Mouse (Mus musculus) limb, embryonic 13.5 days (tissue): ENCODE measurements around the gene Shc3. TPM values are rescaled to one million over a fixed set of nuclear protein-coding genes. Genes with fewer than 3 reads are reported as not detected.

Source experiments
- ATAC-seq: fragments of 200-750 bp; cut with Nextera tagmentation; 2 replicates; pipeline ENCODE4 v1.8.0; 2017; ENCODE audit warnings: low read depth, moderate number of reproducible peaks, moderate TSS enrichment; ENCODE audit not compliant: low FRiP score
- H3K27ac ChIP-seq: fragments of 300-500 bp; sonication (generic); 2 replicates; pipeline ENCODE4 v1.5.1; 2015; ENCODE audit warnings: inconsistent platforms, mild to moderate bottlenecking, moderate library complexity
- H3K27me3 ChIP-seq: fragments of 300-500 bp; sonication (generic); 2 replicates; pipeline ENCODE4 v1.6.1; 2015; ENCODE audit warnings: mild to moderate bottlenecking, inconsistent platforms
- H3K36me3 ChIP-seq: fragments of 300-500 bp; sonication (generic); 2 replicates; pipeline ENCODE4 v1.6.1; 2015; ENCODE audit warnings: inconsistent platforms, mild to moderate bottlenecking, moderate library complexity
- H3K4me1 ChIP-seq: fragments of 300-500 bp; sonication (generic); 2 replicates; pipeline ENCODE4 v1.6.1; 2015; ENCODE audit warnings: inconsistent platforms
- H3K4me2 ChIP-seq: fragments of 300-500 bp; sonication (generic); replicated peaks from 2 replicates; pipeline ENCODE4 v1.6.1; 2015; ENCODE audit warnings: inconsistent platforms, mild to moderate bottlenecking, moderate library complexity
- H3K4me3 ChIP-seq: fragments of 300-500 bp; sonication (generic); 2 replicates; pipeline ENCODE4 v1.5.1; 2015; ENCODE audit warnings: moderate library complexity, mild to moderate bottlenecking, inconsistent platforms
- H3K9ac ChIP-seq: fragments of 300-500 bp; sonication (generic); 2 replicates; pipeline ENCODE4 v1.6.1; 2015; ENCODE audit warnings: mild to moderate bottlenecking, inconsistent platforms
- H3K9me3 ChIP-seq: fragments of 300-500 bp; sonication (generic); 2 replicates; pipeline ENCODE4 v1.6.1; 2016; ENCODE audit warnings: inconsistent platforms
- WGBS: fragments of 180-500 bp; shearing (Covaris S2); methylation state at CpG from one replicate; pipeline ENCODE4 v1.1.7; 2015; 5-methylcytosine and 5-hydroxymethylcytosine counted together
- polyA plus RNA-seq: library from polyadenylated mRNA; unstranded; fragments of >200 nt; fragmentation: Nextera tagmentation; extraction: Ambion mirVana; gene quantifications from 2 replicates; pipeline ENCODE4 v1.2.1, GENCODE M21; 2015

Gene Shc3
- polyA plus RNA-seq = 0.69 and 0.73 TPM in 2 replicates

DNA sequence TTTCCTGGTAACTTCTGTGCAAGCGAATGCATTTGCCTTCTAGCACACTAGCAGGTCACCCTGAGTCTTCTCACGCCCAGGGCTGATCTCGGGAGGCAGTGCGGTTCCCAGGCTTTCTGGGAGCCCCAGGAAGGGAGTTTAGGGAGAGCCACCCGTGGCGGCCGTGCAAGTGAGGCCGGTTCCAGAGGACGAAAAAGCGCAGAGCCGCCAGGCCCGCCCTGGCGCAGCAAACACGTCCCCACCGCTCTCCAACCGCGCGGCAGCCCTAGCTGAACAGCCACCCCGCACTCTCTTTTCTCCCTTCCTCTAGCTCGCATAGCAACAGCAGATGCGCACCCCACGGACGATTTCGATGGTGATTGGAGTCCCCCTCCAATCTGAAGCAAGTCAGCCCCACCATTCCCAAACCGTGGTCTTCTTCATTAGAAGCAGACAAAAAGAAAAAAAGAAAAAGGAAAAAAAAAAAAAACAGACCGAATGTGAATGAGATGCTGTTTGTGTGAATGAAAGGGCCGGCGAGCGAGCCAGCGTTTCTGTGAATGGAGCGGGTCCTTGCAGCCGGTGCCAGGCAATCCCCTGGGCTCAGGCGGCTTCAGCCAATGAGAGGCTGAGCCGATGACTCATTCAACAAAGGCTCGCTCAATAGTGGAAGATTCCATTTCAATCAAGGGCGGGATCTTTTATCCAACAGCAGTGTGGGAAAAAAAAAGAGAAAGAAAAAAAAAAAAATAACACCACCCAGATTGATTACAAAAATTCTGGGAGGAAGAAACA, at the start of gene Shc3:
TSS of gene Shc3 (minus strand) at position 509 of the 774 bp plus-strand sequence.
- peak within 1 kb of the TSS; percentile 59 for H3K9ac ChIP-seq
- under 1% methylated on average over 36 of the region's 36 CpGs for WGBS
- H3K9me3 ChIP-seq = no peaks in the 10 kb centered on the region
- H3K27me3 ChIP-seq = peaks cover 88% of the 10 kb centered on the region
- H3K27ac ChIP-seq = no peak within 1 kb of the TSS
- no peaks in the 10 kb centered on the region for H3K36me3 ChIP-seq
- peak; percentile 74; the same call in 1 of the 2 replicates for ATAC-seq
- peaks cover 38% of the 10 kb centered on the region for H3K4me1 ChIP-seq
- peak within 1 kb of the TSS; percentile 41 for H3K4me3 ChIP-seq
- peak within 1 kb of the TSS; percentile 95 for H3K4me2 ChIP-seq

DNA sequence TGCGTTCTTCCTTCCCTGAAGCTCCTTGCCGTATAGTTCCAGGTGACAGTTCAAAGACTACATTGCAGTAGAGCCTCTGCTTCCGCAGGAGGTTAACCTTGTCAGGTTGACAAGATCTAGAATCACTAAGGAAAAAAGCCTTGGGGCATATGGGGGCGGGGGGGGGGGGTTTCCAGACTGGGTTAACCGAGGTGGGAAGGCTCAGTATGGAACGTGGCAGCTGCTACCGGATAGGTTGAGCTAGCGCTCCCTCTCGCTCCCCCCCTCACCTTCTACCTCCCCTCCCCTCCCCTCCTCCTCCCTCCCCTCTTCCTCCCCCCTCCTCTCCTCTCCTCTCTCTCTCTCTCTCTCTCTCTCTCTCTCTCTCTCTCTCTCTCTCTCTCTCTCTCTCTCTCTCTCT, 49.4 kb upstream of the Shc3 start:
- H3K9ac ChIP-seq = no peak overlapping the region
- H3K4me3 ChIP-seq = no peak overlapping the region
- no peaks in the 10 kb centered on the region for H3K27me3 ChIP-seq
- peaks cover 16% of the 10 kb centered on the region for H3K4me1 ChIP-seq
- WGBS = 22% methylated on average over 7 of the region's 9 CpGs
- H3K27ac ChIP-seq = no peak overlapping the region
- H3K9me3 ChIP-seq = no peaks in the 10 kb centered on the region
- no peak for ATAC-seq
- no peak overlapping the region for H3K4me2 ChIP-seq
- no peaks in the 10 kb centered on the region for H3K36me3 ChIP-seq

DNA sequence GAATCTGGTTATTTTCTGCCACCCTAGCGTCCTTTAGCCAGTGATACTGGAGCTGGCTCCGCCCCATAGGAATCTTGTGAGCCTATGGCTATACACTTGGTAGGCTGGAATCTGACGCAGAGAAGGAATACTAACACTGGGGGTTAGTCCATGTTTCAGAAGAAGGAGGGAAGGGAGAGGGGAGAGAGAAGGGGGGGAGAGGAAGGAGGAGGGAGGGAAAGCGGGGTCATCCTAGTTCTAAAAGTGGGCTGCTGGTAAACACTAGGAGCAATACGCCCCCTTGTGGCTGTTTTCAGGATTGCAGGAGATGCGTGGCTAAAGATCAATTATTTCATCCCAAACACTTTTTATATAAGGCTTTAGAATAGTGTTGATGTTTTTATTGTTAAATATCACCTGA, 48.6 kb upstream of the Shc3 start:
- H3K4me2 ChIP-seq = no peak overlapping the region
- 21% methylated on average over 6 of the region's 6 CpGs for WGBS
- H3K4me3 ChIP-seq = no peak overlapping the region
- H3K27ac ChIP-seq = no peak overlapping the region
- no peaks in the 10 kb centered on the region for H3K9me3 ChIP-seq
- no peaks in the 10 kb centered on the region for H3K36me3 ChIP-seq
- H3K9ac ChIP-seq = no peak overlapping the region
- peaks cover 16% of the 10 kb centered on the region for H3K4me1 ChIP-seq
- ATAC-seq = peak; percentile 40; the same call in 1 of the 2 replicates
- H3K27me3 ChIP-seq = no peaks in the 10 kb centered on the region

DNA sequence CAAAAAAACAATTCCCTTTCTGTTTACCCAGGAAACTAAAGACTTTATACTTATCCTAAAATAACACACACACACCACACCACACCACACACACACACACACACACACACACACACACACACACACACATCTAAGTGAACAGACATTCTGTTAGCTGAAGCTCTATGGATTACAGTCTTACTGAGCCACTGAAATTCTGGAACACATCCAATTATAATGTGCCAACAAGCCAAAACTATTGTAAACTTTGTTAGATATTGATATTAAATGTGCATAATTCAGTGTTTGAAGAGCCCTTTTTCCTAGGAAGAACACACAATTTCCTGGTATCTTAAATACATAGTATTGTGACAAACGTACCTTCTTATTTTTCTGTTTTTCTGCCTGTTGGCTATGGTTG, 48.1 kb upstream of the Shc3 start:
- H3K27me3 ChIP-seq = no peaks in the 10 kb centered on the region
- no peak for ATAC-seq
- WGBS = 75% methylated on average over 1 of the region's 1 CpGs
- H3K36me3 ChIP-seq = no peaks in the 10 kb centered on the region
- no peak overlapping the region for H3K9ac ChIP-seq
- no peaks in the 10 kb centered on the region for H3K9me3 ChIP-seq
- no peak overlapping the region for H3K4me3 ChIP-seq
- no peak overlapping the region for H3K4me2 ChIP-seq
- H3K27ac ChIP-seq = no peak overlapping the region
- peaks cover 16% of the 10 kb centered on the region for H3K4me1 ChIP-seq

DNA sequence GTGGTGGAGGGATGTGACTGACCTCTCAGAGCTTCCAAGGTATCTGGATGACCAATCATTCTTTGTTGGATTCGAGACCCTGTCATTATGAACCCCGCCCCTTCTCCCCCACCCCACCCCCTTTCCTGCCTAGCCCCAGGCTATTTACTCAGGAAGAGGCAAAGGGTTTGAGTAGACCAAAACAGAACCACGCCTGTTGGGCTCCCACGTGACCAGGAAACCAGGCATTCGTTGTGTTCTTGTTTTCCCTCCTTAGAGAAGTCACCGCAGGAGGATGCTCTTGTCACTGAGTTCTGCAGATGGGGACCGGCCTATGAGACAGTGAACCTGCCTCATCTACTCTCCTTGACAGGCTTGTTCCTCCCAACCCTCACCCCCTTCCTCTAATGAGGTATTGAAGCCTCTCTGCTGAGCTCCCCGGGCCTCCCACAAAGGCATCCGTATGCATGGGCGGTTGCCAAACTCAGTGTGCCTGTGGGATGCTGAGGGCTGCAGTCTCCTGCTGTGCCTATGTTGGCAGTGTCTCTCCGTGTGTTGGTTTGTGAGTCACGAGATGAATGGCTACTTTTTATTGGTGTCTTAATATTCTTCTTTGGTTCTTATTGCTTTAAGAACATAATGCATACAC, 47.3 kb upstream of the Shc3 start:
- Histone ChIP-seq H3K4me3 (no peak overlapping the region), H3K9me3 (no peaks in the 10 kb centered on the region), H3K9ac (no peak overlapping the region), H3K4me2 (0 out of 2 replicates have a peak overlapping the region, but pooled peaks have one; percentile 1), H3K36me3 (no peaks in the 10 kb centered on the region), H3K27ac (no peak overlapping the region), H3K27me3 (no peaks in the 10 kb centered on the region), H3K4me1 (peaks cover 17% of the 10 kb centered on the region)
- no peak for ATAC-seq
- whole genome bisulfite sequencing = 18% methylated on average over 12 of the region's 12 CpGs

DNA sequence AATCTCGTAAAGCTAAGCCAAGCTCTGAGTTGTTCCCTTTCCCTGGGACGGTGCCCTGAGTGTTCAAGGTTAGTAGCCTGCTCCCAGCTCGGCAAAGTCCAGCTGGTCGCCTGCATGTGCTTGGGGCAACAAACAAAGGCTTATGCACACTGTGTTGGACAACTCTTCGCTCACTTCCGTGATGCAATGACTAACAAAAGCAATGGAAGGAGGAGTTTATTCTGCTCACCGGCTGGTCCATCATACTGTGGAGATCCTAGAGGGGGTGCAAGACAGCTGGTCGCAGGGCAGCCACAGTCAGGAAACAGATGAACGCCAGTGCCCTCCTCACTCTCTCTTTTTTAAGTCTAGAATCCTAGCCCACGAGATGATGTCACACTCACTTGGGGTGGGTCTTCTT, 46.6 kb upstream of the Shc3 start:
- 52% methylated on average over 10 of the region's 10 CpGs for WGBS
- Histone ChIP-seq H3K9ac (no peak overlapping the region), H3K27ac (no peak overlapping the region; the same call in 1 of the 2 replicates), H3K36me3 (no peaks in the 10 kb centered on the region), H3K4me2 (no peak overlapping the region), H3K4me1 (peaks cover 24% of the 10 kb centered on the region), H3K9me3 (no peaks in the 10 kb centered on the region), H3K27me3 (no peaks in the 10 kb centered on the region), H3K4me3 (no peak overlapping the region)
- peak; percentile 52; the same call in 1 of the 2 replicates for ATAC-seq

DNA sequence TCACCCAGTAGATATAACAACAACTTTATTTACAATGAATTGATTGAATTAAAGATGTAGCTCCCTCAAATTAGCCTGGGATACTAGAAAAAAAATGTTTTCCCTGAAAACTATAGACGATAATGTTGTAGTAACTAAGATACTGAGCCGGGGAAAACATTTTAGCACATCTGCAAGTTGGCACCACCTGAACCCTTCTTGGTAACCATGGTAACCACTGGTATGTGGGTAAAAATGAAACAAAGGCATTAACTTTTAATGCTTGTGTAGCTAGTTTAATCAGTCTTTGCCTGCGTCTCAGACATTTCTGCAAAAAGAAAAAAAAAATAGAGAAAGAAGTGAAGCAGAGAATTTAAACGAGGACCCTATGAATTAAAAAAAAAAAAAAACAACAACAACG, 42.3 kb upstream of the Shc3 start:
- peaks cover 24% of the 10 kb centered on the region for H3K4me1 ChIP-seq
- H3K27ac ChIP-seq = no peak overlapping the region
- H3K9me3 ChIP-seq = no peaks in the 10 kb centered on the region
- ATAC-seq = no peak
- no peak overlapping the region for H3K9ac ChIP-seq
- WGBS = 27% methylated on average over 5 of the region's 5 CpGs
- no peaks in the 10 kb centered on the region for H3K27me3 ChIP-seq
- no peaks in the 10 kb centered on the region for H3K36me3 ChIP-seq
- H3K4me3 ChIP-seq = peak overlapping the region; percentile 12
- H3K4me2 ChIP-seq = peak overlapping the region; percentile 49

DNA sequence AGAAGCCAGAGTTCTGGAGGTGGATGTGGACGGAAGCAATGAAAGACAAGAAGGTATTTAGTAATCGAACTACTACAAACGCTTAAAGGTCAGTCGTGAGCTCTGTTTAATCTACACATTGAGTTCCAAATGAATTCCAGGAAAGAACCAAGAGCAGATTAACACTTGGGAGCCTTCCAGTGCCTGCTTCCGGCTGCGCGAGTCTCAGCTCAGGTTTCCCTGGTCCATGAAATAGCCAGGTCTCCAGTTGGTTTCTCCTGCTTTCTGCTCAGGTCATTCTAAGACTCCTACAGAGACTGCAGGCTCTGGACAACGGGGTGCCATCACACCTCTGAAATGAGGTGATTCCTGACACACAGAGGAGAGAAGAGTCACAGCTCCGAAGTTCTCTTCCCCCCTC, 41.8 kb upstream of the Shc3 start:
- Histone ChIP-seq H3K27ac (no peak overlapping the region), H3K4me2 (peak overlapping the region; percentile 49), H3K27me3 (no peaks in the 10 kb centered on the region), H3K9ac (no peak overlapping the region), H3K4me1 (peaks cover 21% of the 10 kb centered on the region), H3K36me3 (no peaks in the 10 kb centered on the region), H3K4me3 (peak overlapping the region; percentile 12), H3K9me3 (no peaks in the 10 kb centered on the region)
- no peak for ATAC-seq
- 11% methylated on average over 9 of the region's 9 CpGs for WGBS

DNA sequence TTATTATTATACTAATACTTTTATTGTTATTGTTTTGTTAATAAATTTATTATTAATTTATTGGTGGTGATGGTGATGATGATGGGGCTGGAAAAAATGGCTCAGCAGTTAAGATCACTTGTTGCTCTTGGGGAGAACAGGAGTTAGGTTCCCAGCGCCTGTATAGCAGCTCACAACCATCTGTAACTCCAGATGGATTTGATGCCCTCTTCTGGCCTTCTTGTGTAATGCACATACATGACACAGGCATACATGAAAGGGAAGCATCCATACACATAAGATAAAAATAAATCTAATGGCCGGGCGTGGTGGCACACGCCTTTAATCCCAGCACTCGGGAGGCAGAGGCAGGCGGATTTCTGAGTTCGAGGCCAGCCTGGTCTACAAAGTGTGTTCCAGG, 40.0 kb upstream of the Shc3 start:
- no peak for ATAC-seq
- Histone ChIP-seq H3K4me3 (no peak overlapping the region), H3K27ac (no peak overlapping the region), H3K27me3 (no peaks in the 10 kb centered on the region), H3K9ac (no peak overlapping the region), H3K9me3 (no peaks in the 10 kb centered on the region), H3K4me2 (no peak overlapping the region), H3K4me1 (peaks cover 11% of the 10 kb centered on the region), H3K36me3 (no peaks in the 10 kb centered on the region)
- WGBS = 95% methylated on average over 7 of the region's 7 CpGs

DNA sequence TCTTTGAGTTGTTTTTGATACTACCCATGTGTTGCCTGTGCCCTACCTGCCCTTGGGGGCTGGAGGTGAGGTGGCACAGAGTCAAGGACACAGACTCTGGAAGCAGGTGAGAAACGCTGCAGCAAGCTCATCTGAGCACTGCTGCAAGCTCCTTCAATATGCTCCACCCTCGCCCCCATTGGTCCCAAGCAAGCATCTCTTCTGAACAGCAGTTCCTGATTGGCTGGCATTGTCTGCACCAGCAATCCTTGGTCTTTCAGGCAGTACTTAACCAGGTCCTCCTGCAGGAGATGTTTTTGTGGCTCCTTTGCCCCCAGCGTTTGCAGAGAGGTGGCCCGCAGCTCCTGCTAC, 34.6 kb upstream of the Shc3 start:
- 0 out of 2 replicates have a peak, but pooled peaks have one; percentile 6 for ATAC-seq
- no peaks in the 10 kb centered on the region for H3K36me3 ChIP-seq
- 0 out of 2 replicates have a peak overlapping the region, but pooled peaks have one; percentile 21 for H3K4me3 ChIP-seq
- no peaks in the 10 kb centered on the region for H3K27me3 ChIP-seq
- H3K4me2 ChIP-seq = peak overlapping the region; percentile 58
- peak overlapping the region; percentile 35; the same call in 1 of the 2 replicates for H3K9ac ChIP-seq
- peaks cover 15% of the 10 kb centered on the region for H3K4me1 ChIP-seq
- H3K9me3 ChIP-seq = no peaks in the 10 kb centered on the region
- no peak overlapping the region for H3K27ac ChIP-seq
- 50% methylated on average over 4 of the region's 4 CpGs for WGBS

DNA sequence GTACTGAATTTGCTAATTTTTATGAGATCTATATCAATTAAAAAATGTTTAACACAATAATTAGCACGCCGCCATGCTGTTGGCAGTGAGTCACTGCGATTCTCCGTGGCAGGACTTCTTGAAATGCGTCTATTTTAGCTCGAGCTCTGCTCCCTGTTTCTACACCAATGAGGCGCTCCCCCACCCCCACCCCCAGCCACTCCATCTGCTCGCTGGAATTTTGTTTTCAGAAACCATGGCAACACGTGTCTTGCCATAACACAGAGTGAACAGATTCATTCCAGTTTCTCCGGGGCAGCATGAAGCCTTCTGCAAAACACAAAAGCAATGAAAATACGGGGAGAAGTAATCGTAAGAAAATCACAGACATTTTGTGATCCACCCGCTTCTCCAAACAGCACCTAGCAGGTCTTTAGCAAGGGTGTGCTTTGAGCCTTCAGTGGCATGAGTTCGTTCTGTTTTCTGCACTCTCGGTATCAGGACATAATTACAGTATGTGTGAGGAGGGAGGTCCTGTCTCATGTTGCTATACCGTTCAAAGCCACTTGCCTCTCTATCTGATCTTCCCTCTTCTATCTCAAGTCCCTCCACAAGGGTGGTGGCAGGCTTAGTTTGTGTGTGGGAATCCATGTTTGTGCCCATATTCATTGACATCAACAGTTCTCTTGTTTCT, 34.1 kb upstream of the Shc3 start:
- no peak overlapping the region; the same call in 1 of the 2 replicates for H3K27ac ChIP-seq
- no peaks in the 10 kb centered on the region for H3K36me3 ChIP-seq
- H3K4me3 ChIP-seq = peak overlapping the region; percentile 21
- 23% methylated on average over 16 of the region's 16 CpGs for WGBS
- ATAC-seq = peak; percentile 90
- peak overlapping the region; percentile 58 for H3K4me2 ChIP-seq
- H3K27me3 ChIP-seq = no peaks in the 10 kb centered on the region
- peak overlapping the region; percentile 35; the same call in 1 of the 2 replicates for H3K9ac ChIP-seq
- H3K4me1 ChIP-seq = peaks cover 15% of the 10 kb centered on the region
- no peaks in the 10 kb centered on the region for H3K9me3 ChIP-seq

DNA sequence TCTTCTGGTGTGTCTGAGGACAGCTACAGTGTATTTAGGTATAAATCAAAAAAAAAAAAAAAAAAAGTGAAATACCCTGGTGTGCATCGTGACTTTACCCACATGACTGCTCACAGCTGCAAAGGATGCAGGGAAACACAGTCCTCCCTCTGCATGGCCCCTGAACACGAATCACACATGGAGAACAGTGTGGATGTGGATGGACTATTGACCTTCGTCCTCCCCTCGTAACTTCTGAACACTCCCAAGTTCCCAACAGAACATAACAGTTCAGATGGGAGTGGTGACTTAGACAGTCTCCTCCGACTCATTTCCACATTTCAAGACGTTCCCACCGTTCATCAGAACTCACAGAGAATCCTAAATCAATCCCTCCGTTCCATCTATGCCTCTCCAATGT, 33.5 kb upstream of the Shc3 start:
- ATAC-seq = no peak

More for the DNA sequence above, 33.5 kb upstream of the Shc3 start:
- H3K9ac ChIP-seq = 0 out of 2 replicates have a peak overlapping the region, but pooled peaks have one; percentile 35
- H3K9me3 ChIP-seq = no peaks in the 10 kb centered on the region
- no peak overlapping the region for H3K4me3 ChIP-seq
- no peak overlapping the region for H3K27ac ChIP-seq
- WGBS = 70% methylated on average over 8 of the region's 8 CpGs
- H3K4me2 ChIP-seq = peak overlapping the region; percentile 58
- H3K4me1 ChIP-seq = peaks cover 15% of the 10 kb centered on the region
- no peaks in the 10 kb centered on the region for H3K27me3 ChIP-seq
- H3K36me3 ChIP-seq = no peaks in the 10 kb centered on the region
